Comparison of ENCODE assay signal across 16 mouse cellular contexts in the genomic region with DNA sequence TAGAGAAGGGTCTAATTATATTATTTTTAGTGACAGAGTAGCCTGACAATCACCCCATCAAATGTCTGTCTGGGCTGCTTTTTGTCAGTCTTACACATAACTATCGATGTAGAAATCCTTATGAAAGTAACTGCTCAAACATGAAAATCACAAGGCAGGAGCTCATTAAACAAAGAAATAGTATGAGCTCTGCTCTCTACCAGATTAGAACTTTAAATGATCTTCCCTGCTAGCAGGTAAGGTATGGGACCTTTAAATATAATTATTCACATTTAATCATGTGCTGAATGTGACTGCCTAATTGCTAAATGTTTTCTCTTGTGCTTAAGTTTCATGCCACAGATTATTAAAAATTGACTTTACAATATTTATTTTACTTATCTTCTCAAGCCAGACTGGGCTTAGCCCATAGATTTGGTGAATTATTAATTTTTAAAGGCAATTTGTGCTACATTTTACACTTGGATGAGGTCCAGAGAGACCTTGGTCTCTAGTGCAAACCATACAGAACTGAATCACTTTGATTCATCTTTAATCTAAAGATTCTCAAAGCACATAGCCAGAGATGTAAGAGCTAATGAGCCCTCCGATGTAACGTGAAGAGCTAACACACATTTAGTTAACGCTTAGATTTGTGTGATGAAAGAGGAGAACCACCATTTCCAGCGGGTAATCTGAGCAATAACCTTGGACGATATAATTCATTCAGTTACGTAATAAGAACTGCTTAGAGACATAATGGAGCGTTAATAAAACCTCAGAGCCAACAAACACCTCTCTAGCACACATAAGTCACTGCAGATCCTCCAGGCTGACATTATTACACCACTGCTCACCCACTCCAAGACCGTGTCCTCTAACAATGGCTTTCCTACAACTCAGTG.
DNase-seq lines count a peak whose midpoint lies in the region; ATAC-seq and TF ChIP-seq lines count a peak whose summit lies in the region.
"Had no signal": no experiment of that assay in that cellular context is flagged by ENCODE, and none has a peak within 500 bp of the region (broad histone marks: within the 10 kb centered on the region; RNA-seq: fewer than 3 reads in every experiment).

No protein-coding gene starts in this region.

- no peak overlapping the region for H3K9ac ChIP-seq in liver, adult 2 months (ENCODE audit: low read depth, low read length)
- H3K9ac ChIP-seq in neural tube, embryonic 13.5 days: no peak overlapping the region
- H3K9ac ChIP-seq in intestine, embryonic 15.5 days: no peak overlapping the region
- no peak overlapping the region for H3K9ac ChIP-seq in stomach, embryonic 16.5 days (ENCODE audit: low read length)
- H3K9ac ChIP-seq in liver, embryonic 12.5 days: no peak overlapping the region
- H3K9ac ChIP-seq: limb, embryonic 12.5 days; liver, embryonic 15.5 days had no signal

- H3K4me3 ChIP-seq in liver, adult 2 months (ENCODE audit: insufficient read depth, low read depth, low read length): no peak overlapping the region
- H3K4me3 ChIP-seq in neural tube, embryonic 13.5 days: no peak overlapping the region
- no peak overlapping the region for H3K4me3 ChIP-seq in intestine, embryonic 15.5 days (replicated peaks)
- no peak overlapping the region for H3K4me3 ChIP-seq in stomach, embryonic 16.5 days (replicated peaks; ENCODE audit: low read length)
- H3K4me3 ChIP-seq in liver, embryonic 12.5 days: no peak overlapping the region
- H3K4me3 ChIP-seq: limb, embryonic 12.5 days; liver, embryonic 15.5 days had no signal

- no peaks in the 10 kb centered on the region for H3K27me3 ChIP-seq in liver, adult 2 months (ENCODE audit: control insufficient read depth, insufficient read depth, low read length)
- H3K27me3 ChIP-seq in neural tube, embryonic 13.5 days: no peaks in the 10 kb centered on the region
- no peaks in the 10 kb centered on the region for H3K27me3 ChIP-seq in intestine, embryonic 15.5 days (replicated peaks)
- no peaks in the 10 kb centered on the region for H3K27me3 ChIP-seq in stomach, embryonic 16.5 days (ENCODE audit: control insufficient read depth, insufficient read depth, low read length)
- no peaks in the 10 kb centered on the region for H3K27me3 ChIP-seq in liver, embryonic 12.5 days (replicated peaks)
- H3K27me3 ChIP-seq: limb, embryonic 12.5 days; liver, embryonic 15.5 days had no signal

- 80% methylated on average over 9 of the region's 9 CpGs for WGBS in liver, adult 2 months
- 51% methylated on average over 9 of the region's 9 CpGs for WGBS in neural tube, embryonic 13.5 days
- WGBS in intestine, embryonic 15.5 days: 55% methylated on average over 9 of the region's 9 CpGs
- 48% methylated on average over 9 of the region's 9 CpGs for WGBS in stomach, embryonic 16.5 days
- 79% methylated on average over 9 of the region's 9 CpGs for WGBS in liver, embryonic 12.5 days (ENCODE audit: insufficient replicate concordance)

- H3K79me2 ChIP-seq in liver, adult 2 months (ENCODE audit: control insufficient read depth, insufficient read depth, low read length): no peaks in the 10 kb centered on the region

- H3K9me3 ChIP-seq in neural tube, embryonic 13.5 days: no peaks in the 10 kb centered on the region
- H3K9me3 ChIP-seq in intestine, embryonic 15.5 days: no peaks in the 10 kb centered on the region
- H3K9me3 ChIP-seq in stomach, embryonic 16.5 days (replicated peaks; ENCODE audit: control insufficient read depth, low read length): no peaks in the 10 kb centered on the region
- H3K9me3 ChIP-seq in liver, embryonic 12.5 days (replicated peaks): no peaks in the 10 kb centered on the region
- H3K9me3 ChIP-seq: limb, embryonic 12.5 days; liver, embryonic 15.5 days had no signal

- peak; percentile 46 for DNase-seq in liver, adult 2 months (ENCODE audit: extremely low read depth, low read depth, low spot score)
- DNase-seq in liver: no peak
- DNase-seq in neural tube, embryonic 10.5 days (ENCODE audit: extremely low spot score, low spot score): no peak
- DNase-seq: cerebellum, postnatal 25 days; gastrocnemius, postnatal 36 days; lung, postnatal 4 days; right cerebral cortex, postnatal 4 days; thymus, postnatal 25 days had no signal

- no peaks in the 10 kb centered on the region for H3K4me1 ChIP-seq in liver, adult 2 months (ENCODE audit: control insufficient read depth, insufficient read depth, low read length)
- peaks cover 7% of the 10 kb centered on the region; the same call in 1 of the 2 replicates for H3K4me1 ChIP-seq in neural tube, embryonic 13.5 days (replicated peaks)
- no peaks in the 10 kb centered on the region for H3K4me1 ChIP-seq in intestine, embryonic 15.5 days (replicated peaks)
- no peaks in the 10 kb centered on the region for H3K4me1 ChIP-seq in stomach, embryonic 16.5 days (ENCODE audit: control insufficient read depth, insufficient read depth, low read length)
- no peaks in the 10 kb centered on the region for H3K4me1 ChIP-seq in liver, embryonic 12.5 days
- H3K4me1 ChIP-seq: limb, embryonic 12.5 days; liver, embryonic 15.5 days had no signal

- H3K27ac ChIP-seq in liver, adult 2 months (replicated peaks; ENCODE audit: insufficient read depth, low read depth, low read length): no peak overlapping the region
- no peak overlapping the region for H3K27ac ChIP-seq in neural tube, embryonic 13.5 days (replicated peaks)
- H3K27ac ChIP-seq in intestine, embryonic 15.5 days: no peak overlapping the region
- no peak overlapping the region for H3K27ac ChIP-seq in stomach, embryonic 16.5 days (ENCODE audit: low read length)
- no peak overlapping the region for H3K27ac ChIP-seq in liver, embryonic 12.5 days
- H3K27ac ChIP-seq: kidney, postnatal 0 days; limb, embryonic 12.5 days; liver, embryonic 15.5 days had no signal

- no peaks in the 10 kb centered on the region for H3K36me3 ChIP-seq in liver, adult 2 months (ENCODE audit: control insufficient read depth, insufficient read depth, low read length)
- no peaks in the 10 kb centered on the region for H3K36me3 ChIP-seq in neural tube, embryonic 13.5 days
- no peaks in the 10 kb centered on the region for H3K36me3 ChIP-seq in intestine, embryonic 15.5 days
- no peaks in the 10 kb centered on the region for H3K36me3 ChIP-seq in stomach, embryonic 16.5 days (ENCODE audit: control insufficient read depth, insufficient read depth, low read length)
- no peaks in the 10 kb centered on the region for H3K36me3 ChIP-seq in liver, embryonic 12.5 days
- H3K36me3 ChIP-seq: limb, embryonic 12.5 days; liver, embryonic 15.5 days had no signal

- no peak for TF ChIP-seq POLR2A in liver, adult 2 months (IDR thresholded peaks at IDR 0.05; ENCODE audit: extremely low read depth, insufficient read depth, low read length)

- no peak for TF ChIP-seq CTCF in liver, adult 2 months (IDR thresholded peaks at IDR 0.05; ENCODE audit: low read depth, low read length)

- H3K4me2 ChIP-seq in neural tube, embryonic 13.5 days: no peak overlapping the region
- H3K4me2 ChIP-seq in intestine, embryonic 15.5 days (replicated peaks): 0 out of 2 replicates have a peak overlapping the region, but pooled peaks have one; percentile 4
- H3K4me2 ChIP-seq in stomach, embryonic 16.5 days (ENCODE audit: low read depth, low read length): 0 out of 2 replicates have a peak overlapping the region, but pooled peaks have one; percentile 3
- no peak overlapping the region for H3K4me2 ChIP-seq in liver, embryonic 12.5 days
- H3K4me2 ChIP-seq: limb, embryonic 12.5 days; liver, embryonic 15.5 days had no signal

- ATAC-seq in neural tube, embryonic 13.5 days (ENCODE audit: low read depth): peak; percentile 69; the same call in 1 of the 2 replicates
- ATAC-seq in intestine, embryonic 15.5 days: peak; percentile 92
- peak; percentile 77 for ATAC-seq in stomach, embryonic 16.5 days (ENCODE audit: insufficient read depth, low FRiP score)
- no peak for ATAC-seq in liver, embryonic 12.5 days
- ATAC-seq: inflammation-experienced regulatory T-cells, adult 6 months had no signal

Comparison
In these comparisons a context has a peak if more than half of its experiments do, and no peak if none do; other contexts are left out.
1. H3K4me2 ChIP-seq: peak in intestine, embryonic 15.5 days (single experiment) and stomach, embryonic 16.5 days (single experiment); none in neural tube, embryonic 13.5 days (single experiment) and liver, embryonic 12.5 days (single experiment).